Mouse (Mus musculus) heart, postnatal 4 days (tissue): Measurements from ENCODE around the gene Lrmda. TPM values are rescaled to one million over a fixed set of nuclear protein-coding genes. Genes with fewer than 3 reads are reported as not detected.

Source experiments
- DNase-seq: peaks from one replicate; pipeline ENCODE4 v3.0.0; 2021
- total RNA-seq, 2 experiments: library from RNA; stranded (reverse); gene quantifications; 2 replicates each; pipeline ENCODE4 v1.2.3; 2021

The Lrmda gene
- total RNA-seq, 2 experiments from 2014 or later = 0.68 to 1.5 TPM

DNA sequence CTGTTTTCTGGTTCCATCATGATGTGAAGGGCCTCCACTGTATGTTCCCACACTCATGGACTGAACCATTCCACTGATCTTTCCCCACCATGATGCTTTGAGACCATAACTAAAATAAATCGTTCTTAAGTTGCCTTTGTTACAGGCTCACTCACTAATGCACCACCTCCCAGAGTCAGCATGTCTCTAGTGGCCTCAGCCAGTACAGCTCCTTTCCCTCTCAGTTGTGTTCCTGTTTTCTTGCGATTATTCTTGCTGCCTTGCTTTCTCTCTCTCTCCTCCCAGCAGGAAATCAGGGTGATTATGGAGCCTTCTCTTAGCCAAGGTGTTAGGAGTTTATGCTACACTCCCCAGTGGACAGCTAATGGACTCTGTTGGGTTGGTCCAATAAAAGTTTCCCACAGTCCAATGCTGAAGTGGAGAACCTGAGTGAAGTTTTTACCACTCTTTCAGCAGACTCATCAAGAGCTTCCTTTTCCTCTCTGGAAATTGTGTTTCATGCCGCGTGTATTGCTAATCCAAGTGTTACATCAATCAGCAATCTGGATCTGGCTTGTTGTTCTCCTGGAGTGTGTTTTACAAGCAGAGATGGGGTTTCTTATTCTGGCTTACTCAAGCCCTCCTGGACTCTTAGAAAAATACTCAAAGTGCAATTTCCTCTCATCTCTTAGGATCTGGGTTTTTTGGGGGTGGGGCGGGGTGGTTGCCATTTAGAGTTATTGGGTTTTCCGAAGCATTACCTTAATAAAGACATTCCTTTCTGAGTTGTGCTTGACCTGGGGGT, 490.4 kb downstream of the Lrmda start:
- DNase-seq = no peak

DNA sequence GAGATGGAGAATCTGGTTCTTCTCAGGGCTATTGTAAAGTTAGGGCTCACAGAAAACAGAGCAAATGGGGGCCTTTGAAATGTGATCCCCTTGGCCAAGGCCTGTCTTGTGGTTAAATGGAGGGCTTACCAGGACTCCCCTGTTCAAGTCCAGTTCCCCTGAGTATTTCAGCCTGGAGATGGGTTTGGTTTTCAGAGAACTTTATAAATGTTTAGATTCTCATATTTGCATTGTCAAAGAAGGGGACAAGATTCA, 490.9 kb downstream of the Lrmda start:
- no peak for DNase-seq

GRCm38 (mm10) chr14:22514362-22515084, 495.0 kb downstream of the Lrmda start:
- DNase-seq = peak; percentile 9

GRCm38 (mm10) chr14:22530706-22531105, 511.2 kb downstream of the Lrmda start:
- DNase-seq = no peak

GRCm38 (mm10) chr14:22533501-22533900, 514.0 kb downstream of the Lrmda start:
- no peak for DNase-seq

DNA sequence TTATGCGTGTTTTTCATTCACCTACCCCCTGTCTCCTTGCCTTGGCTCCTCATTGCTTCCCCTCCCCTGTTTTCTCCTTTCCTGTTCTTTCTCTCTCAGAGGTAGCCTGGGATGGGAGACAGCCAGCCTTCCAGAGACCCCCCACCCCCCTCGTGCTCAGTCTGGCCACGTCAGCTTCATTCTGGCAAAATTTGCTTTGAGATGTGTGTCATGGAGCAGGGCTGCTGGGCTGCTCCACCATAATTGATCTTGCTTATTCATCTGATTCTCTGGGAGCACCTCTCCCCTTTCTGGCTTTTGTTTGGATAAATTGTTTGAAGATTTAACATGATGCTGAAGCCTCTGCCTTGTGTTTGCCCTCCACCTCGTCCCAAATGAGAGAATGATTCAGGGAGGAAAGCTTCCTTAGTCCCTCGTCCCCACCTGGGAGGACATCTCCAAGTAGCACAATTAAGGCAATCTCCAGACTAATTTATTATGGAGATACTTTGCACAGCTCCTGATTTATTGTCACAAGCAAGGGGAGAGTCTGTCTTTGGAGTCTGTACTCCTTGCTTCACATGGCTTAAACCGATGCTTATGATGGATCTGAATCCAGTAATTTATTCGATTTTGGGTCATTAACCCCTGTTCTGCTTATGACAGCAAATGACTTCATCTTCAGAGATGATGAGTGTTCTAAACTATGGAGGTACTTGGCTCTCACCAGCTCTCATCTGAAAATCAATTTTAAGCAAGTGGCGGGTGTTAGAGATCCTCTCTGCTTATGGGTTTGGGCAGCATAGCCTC, 526.6 kb downstream of the Lrmda start:
- DNase-seq = no peak

- DNase-seq = no peak
Measured at GRCm38 (mm10) chr14:22546676-22546984, 527.1 kb downstream of the Lrmda start.

- DNase-seq = no peak
Measured at GRCm38 (mm10) chr14:22548286-22548685, 528.8 kb downstream of the Lrmda start.

GRCm38 (mm10) chr14:22549166-22549565, 529.7 kb downstream of the Lrmda start:
- no peak for DNase-seq

DNA sequence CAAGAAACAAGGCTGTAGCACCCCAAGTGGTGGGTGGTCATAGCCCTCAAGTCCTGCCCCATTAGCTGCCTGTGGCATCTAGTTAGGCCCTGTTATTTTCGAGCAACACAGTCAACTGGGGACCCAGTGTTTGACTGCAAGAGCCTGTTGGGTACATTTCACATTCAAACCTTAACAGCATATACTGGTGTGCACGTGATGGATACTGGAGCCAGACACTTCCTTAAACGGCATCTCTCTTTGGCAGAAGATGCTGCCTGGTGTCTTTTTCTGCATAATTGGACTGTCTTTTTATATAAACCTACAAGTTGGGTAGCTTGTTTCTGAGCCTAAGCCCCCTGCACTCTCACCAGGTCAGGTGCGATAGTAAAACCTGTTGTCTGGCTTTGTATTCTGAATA, 532.8 kb downstream of the Lrmda start:
- no peak for DNase-seq

DNA sequence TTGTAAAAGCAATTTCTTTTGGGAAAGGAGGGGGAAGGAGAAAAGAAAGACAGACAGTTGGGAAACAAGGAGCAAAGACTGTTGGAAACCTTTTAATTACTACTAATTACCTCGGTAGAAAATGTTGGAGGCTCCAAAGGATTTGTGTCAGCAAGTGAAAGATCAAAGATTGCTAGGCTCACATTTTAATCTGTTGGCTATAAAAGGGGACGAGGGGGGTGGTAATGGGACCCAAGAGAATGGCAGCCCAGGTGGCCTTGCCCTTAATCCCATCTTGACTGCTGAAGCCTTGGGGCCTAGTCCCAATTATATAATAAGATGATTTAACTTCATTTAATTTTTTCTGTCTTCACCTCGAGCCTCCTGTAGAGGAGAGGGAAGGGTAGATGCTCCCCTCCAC, 533.3 kb downstream of the Lrmda start:
- DNase-seq = no peak

- no peak for DNase-seq
Measured at GRCm38 (mm10) chr14:22553717-22554116, 534.2 kb downstream of the Lrmda start.

- no peak for DNase-seq
Measured at GRCm38 (mm10) chr14:22572486-22572885, 553.0 kb downstream of the Lrmda start.

GRCm38 (mm10) chr14:22573585-22573984, 554.1 kb downstream of the Lrmda start:
- DNase-seq = no peak

DNA sequence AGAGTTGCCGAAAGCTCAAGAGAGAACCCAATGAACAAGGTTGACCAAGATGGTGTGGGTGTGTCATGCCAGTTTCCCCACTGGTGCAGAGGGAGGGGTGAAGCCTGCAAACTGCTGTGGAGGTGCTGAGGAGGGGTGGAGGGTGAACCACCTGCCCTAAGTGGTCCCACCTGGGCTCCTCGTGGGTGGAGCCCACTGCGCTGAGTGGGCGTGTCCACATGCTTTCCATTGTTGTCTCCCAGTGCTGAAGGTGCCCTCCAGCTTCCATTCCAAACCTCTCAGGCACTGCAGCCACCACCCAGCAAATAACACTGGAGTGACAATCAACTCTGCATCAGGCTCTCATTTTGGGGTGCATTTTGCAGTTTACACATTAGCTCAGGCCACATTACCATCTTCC, 554.5 kb downstream of the Lrmda start:
- no peak for DNase-seq

- no peak for DNase-seq
Measured at GRCm38 (mm10) chr14:22576441-22576840, 556.9 kb downstream of the Lrmda start.

- no peak for DNase-seq
Measured at GRCm38 (mm10) chr14:22577411-22578037, 558.0 kb downstream of the Lrmda start.

DNA sequence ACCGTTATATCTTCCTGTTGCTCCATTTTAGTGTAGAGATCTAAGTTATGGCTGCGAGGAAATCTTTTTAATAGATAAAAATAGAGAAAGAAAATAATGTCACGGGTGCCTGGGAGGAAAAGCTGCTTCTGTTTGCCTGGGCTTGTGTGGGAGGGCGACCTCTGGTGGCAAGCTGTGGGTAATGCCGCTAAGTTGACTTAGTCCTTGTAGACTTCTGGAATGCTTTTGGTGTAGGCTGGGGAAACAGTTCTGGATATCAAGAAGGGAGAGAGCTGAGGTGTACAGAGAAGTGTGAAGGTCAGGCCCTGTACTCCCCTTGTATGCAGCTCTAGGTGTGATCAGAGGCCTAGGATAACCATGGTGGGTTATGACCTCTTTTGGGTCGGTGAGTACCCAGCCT, 558.7 kb downstream of the Lrmda start:
- DNase-seq = peak; percentile 90

DNA sequence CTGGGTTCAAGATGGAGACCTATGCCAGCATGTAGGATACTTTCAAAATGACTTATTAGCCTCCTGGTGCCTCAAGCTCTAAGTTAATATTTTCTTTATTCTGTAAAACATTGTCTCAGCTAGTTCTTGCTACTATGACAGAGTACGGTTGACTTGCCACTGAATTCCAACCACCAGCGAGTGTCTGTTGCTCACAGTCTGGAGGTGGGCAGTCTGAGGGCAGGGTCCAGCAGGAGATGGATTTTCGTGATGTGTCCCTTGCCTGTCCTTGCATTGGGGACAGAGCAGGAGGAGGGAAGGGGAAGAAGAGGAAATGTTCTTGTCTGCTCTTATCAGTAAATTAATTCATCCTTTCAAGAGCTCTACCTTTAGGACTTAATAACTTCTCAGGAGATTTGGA, 559.5 kb downstream of the Lrmda start:
- DNase-seq = no peak

GRCm38 (mm10) chr14:22582065-22582464, 562.6 kb downstream of the Lrmda start:
- DNase-seq = no peak

DNA sequence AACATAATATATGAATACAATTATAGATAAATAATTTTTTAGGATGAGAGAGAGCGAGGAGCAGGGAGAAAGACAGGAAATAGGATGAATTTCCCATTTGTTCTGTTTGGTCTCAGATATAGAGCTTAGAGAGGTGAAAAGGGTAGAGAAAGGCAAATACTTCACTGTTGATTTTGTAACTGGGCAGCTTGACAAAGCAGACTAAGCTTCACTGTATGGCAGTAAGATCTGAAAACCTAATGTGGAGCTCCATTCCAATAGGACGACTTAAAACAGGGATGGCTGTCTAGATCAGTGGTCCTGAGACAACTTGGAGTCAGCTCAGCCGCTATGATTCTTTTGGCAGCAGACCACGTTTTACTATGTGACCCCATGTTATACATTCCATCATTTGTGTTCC, 566.8 kb downstream of the Lrmda start:
- no peak for DNase-seq

- DNase-seq = no peak
Measured at GRCm38 (mm10) chr14:22586796-22587195, 567.3 kb downstream of the Lrmda start.

DNA sequence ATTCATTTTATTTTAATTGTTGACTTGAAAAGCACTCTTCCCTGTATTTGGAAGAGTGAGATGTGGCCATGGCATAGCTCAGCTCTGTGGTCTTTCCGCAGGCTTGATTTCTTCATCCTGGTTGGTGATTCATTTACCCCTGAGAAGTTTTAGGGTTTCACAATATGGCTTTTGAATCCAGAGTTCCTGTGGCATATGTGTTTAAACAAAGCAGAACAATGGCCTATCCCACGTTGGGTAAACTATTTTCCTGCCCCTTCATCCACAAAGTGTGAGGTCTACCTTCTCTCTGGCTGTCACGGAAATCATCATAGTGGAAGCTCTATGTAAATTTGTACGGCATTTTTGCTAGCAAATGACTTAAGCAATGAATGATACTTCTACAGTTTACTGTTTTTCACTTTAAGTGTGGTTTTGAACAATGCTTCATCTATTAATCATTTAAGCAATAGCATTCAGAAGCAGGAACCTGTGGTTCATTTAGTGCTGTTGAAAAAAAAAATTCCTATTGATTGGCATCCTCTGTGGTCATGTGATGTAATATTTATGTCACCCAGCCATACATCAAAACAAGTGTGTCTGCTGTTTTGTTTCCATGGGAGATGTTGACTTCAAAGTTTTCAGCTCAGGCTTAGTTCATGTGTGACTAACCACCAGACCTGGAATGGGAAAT, 567.9 kb downstream of the Lrmda start:
- no peak for DNase-seq
